Mouse (Mus musculus) ES-Bruce4 (cell line): Measurements from ENCODE around the gene Pabpn1l.

Experiments used
- CTCF ChIP-seq: IDR thresholded peaks from one replicate; pipeline ENCODE4 v1.8.1; 2011; ENCODE audit warnings: low read depth, low read length
- POLR2A ChIP-seq: IDR thresholded peaks from one replicate; pipeline ENCODE4 v1.8.1; 2011; ENCODE audit warnings: low read length; ENCODE audit not compliant: insufficient read depth

GRCm38 (mm10) chr8:122623844-122624642, 1.5 kb upstream of the Pabpn1l start:
- no peak for TF ChIP-seq CTCF
- TF ChIP-seq POLR2A: no peak
